Mouse (Mus musculus) kidney, postnatal 25 days (tissue): Measurements from ENCODE around the gene Slco2a1.
A peak's percentile ranks its signal among the peaks of the same experiment; 100 is the strongest.

ENCODE experiments used
- DNase-seq, 2 experiments: peaks; one replicate each; pipeline ENCODE4 v3.0.0; 2021; ENCODE audit warnings: mixed read lengths in 2 of 2

Slco2a1 gene

GRCm38 (mm10) chr9:103038266-103038665 is 49.8 kb downstream of the Slco2a1 start:
- no peak for DNase-seq

- no peak for DNase-seq
Observed at GRCm38 (mm10) chr9:103038705-103039104, 50.2 kb downstream of the Slco2a1 start.

GRCm38 (mm10) chr9:103040581-103040980 is 52.1 kb downstream of the Slco2a1 start:
- DNase-seq = no peak

- DNase-seq = peak in 1 of 2 experiments; percentile 15
Observed at GRCm38 (mm10) chr9:103045406-103045805, 56.9 kb downstream of the Slco2a1 start.

GRCm38 (mm10) chr9:103049049-103049511 is 60.6 kb downstream of the Slco2a1 start:
- DNase-seq = peak; percentile 50 to 73

- DNase-seq = no peak
Observed at GRCm38 (mm10) chr9:103053829-103054228, 65.3 kb downstream of the Slco2a1 start.

GRCm38 (mm10) chr9:103055061-103055460 is 66.5 kb downstream of the Slco2a1 start:
- no peak for DNase-seq

GRCm38 (mm10) chr9:103056164-103056563 is 67.7 kb downstream of the Slco2a1 start:
- no peak for DNase-seq

- DNase-seq = no peak
Observed at GRCm38 (mm10) chr9:103060551-103060950, 72.0 kb downstream of the Slco2a1 start.

GRCm38 (mm10) chr9:103061471-103062053 is 73.0 kb downstream of the Slco2a1 start:
- no peak for DNase-seq

- DNase-seq = no peak
Observed at GRCm38 (mm10) chr9:103063591-103063990, 75.1 kb downstream of the Slco2a1 start.

GRCm38 (mm10) chr9:103066845-103067244 is 78.3 kb downstream of the Slco2a1 start:
- DNase-seq = no peak

- no peak for DNase-seq
Observed at GRCm38 (mm10) chr9:103067651-103068050, 79.1 kb downstream of the Slco2a1 start.

- no peak for DNase-seq
Observed at GRCm38 (mm10) chr9:103068769-103069168, 80.3 kb downstream of the Slco2a1 start.

GRCm38 (mm10) chr9:103071541-103072203 is 83.2 kb downstream of the Slco2a1 start:
- peak in 1 of 2 experiments; percentile 21 for DNase-seq

- DNase-seq = no peak
Observed at GRCm38 (mm10) chr9:103072204-103072599, 83.7 kb downstream of the Slco2a1 start.

GRCm38 (mm10) chr9:103072926-103073515 is 84.5 kb downstream of the Slco2a1 start:
- no peak for DNase-seq

- peak; percentile 64 to 86 for DNase-seq
Observed at GRCm38 (mm10) chr9:103076836-103077531, 88.5 kb downstream of the Slco2a1 start.

- peak; percentile 31 to 72 for DNase-seq
Observed at GRCm38 (mm10) chr9:103078194-103078691, 89.7 kb downstream of the Slco2a1 start.

GRCm38 (mm10) chr9:103080211-103080610 is 91.7 kb downstream of the Slco2a1 start:
- DNase-seq = peak in 1 of 2 experiments; percentile 6

GRCm38 (mm10) chr9:103082246-103082975 is 93.9 kb downstream of the Slco2a1 start:
- DNase-seq = peak in 1 of 2 experiments; percentile 40

GRCm38 (mm10) chr9:103083405-103083804 is 94.9 kb downstream of the Slco2a1 start:
- peak in 1 of 2 experiments; percentile 14 for DNase-seq
